Mouse (Mus musculus): ENCODE data around the gene Cdhr3. TPM values are rescaled to one million over a fixed set of nuclear protein-coding genes. Genes with fewer than 3 reads are reported as not detected.

The Cdhr3 gene
- polyA plus RNA-seq, 1 experiment from 2014 or later = not detected

GRCm38 (mm10) chr12:33102342-33103115 is 9.9 kb upstream of the Cdhr3 start:
- Histone ChIP-seq H3K4me2 (ENCODE audit: low read depth, low read length) (no peak overlapping the region), H3K4me1 (ENCODE audit: control insufficient read depth, insufficient read depth, low read length) (no peaks in the 10 kb centered on the region), H3K36me3 (replicated peaks; ENCODE audit: control insufficient read depth, insufficient read depth, low read depth, low read length) (no peaks in the 10 kb centered on the region), H3K27ac (replicated peaks; ENCODE audit: low read depth, low read length) (no peak overlapping the region), H3K9me3 (replicated peaks; ENCODE audit: control insufficient read depth, low read length) (no peaks in the 10 kb centered on the region), H3K4me3 (ENCODE audit: low read depth, low read length) (no peak overlapping the region), H3K27me3 (ENCODE audit: control insufficient read depth, insufficient read depth, low read length) (no peaks in the 10 kb centered on the region), H3K9ac (replicated peaks; ENCODE audit: low read length) (no peak overlapping the region)
- DNase-seq (ENCODE audit: low spot score) (peak; percentile 20), ATAC-seq (replicated peaks; ENCODE audit: insufficient number of reproducible peaks, low FRiP score, low TSS enrichment, low read depth) (no peak)
- 59% methylated on average over 15 of the region's 15 CpGs for WGBS

GRCm38 (mm10) chr12:33101627-33102026 is 9.0 kb upstream of the Cdhr3 start:
- Histone ChIP-seq H3K9ac (replicated peaks; ENCODE audit: low read length) (no peak overlapping the region), H3K36me3 (replicated peaks; ENCODE audit: control insufficient read depth, insufficient read depth, low read depth, low read length) (no peaks in the 10 kb centered on the region), H3K4me2 (ENCODE audit: low read depth, low read length) (no peak overlapping the region), H3K4me1 (ENCODE audit: control insufficient read depth, insufficient read depth, low read length) (no peaks in the 10 kb centered on the region), H3K9me3 (replicated peaks; ENCODE audit: control insufficient read depth, low read length) (no peaks in the 10 kb centered on the region), H3K27me3 (ENCODE audit: control insufficient read depth, insufficient read depth, low read length) (no peaks in the 10 kb centered on the region), H3K27ac (replicated peaks; ENCODE audit: low read depth, low read length) (no peak overlapping the region), H3K4me3 (ENCODE audit: low read depth, low read length) (no peak overlapping the region)
- WGBS = 77% methylated on average over 8 of the region's 8 CpGs
- ATAC-seq (replicated peaks; ENCODE audit: insufficient number of reproducible peaks, low FRiP score, low TSS enrichment, low read depth) (no peak), DNase-seq (ENCODE audit: low spot score) (no peak)

GRCm38 (mm10) chr12:33096017-33096416 is 3.3 kb upstream of the Cdhr3 start:
- Histone ChIP-seq H3K4me2 (ENCODE audit: low read depth, low read length) (no peak overlapping the region), H3K27me3 (ENCODE audit: control insufficient read depth, insufficient read depth, low read length) (no peaks in the 10 kb centered on the region), H3K36me3 (replicated peaks; ENCODE audit: control insufficient read depth, insufficient read depth, low read depth, low read length) (no peaks in the 10 kb centered on the region), H3K27ac (replicated peaks; ENCODE audit: low read depth, low read length) (no peak overlapping the region), H3K9me3 (replicated peaks; ENCODE audit: control insufficient read depth, low read length) (no peaks in the 10 kb centered on the region), H3K4me1 (ENCODE audit: control insufficient read depth, insufficient read depth, low read length) (no peaks in the 10 kb centered on the region), H3K9ac (replicated peaks; ENCODE audit: low read length) (no peak overlapping the region), H3K4me3 (ENCODE audit: low read depth, low read length) (no peak overlapping the region)
- no peak for DNase-seq (ENCODE audit: low spot score)
- no peak for ATAC-seq (replicated peaks; ENCODE audit: insufficient number of reproducible peaks, low FRiP score, low TSS enrichment, low read depth)
- 61% methylated on average over 3 of the region's 3 CpGs for WGBS

DNA sequence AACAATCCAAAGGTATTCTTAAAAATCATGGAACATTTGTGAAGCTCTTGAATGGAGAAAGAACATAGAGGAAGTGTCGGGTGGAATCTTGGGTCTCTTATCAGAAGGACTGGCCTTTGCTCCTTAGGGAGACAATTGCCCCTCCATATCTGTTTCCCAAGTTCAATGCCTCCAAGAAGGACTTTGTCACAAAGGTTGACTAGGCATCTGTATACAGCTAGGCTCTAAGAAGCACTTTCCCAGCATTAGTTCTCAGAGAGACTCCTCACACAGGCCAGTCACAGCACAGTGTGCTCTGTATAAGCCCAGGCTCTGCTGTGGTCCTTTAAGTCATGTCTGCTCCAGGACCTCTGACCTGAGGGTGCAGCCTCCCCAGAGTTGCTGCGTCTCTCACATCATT is 479 bp downstream of the Cdhr3 start:
- WGBS = 76% methylated on average over 2 of the region's 2 CpGs
- no peak overlapping the region for H3K4me2 ChIP-seq (ENCODE audit: low read depth, low read length)
- no peak overlapping the region for H3K4me3 ChIP-seq (ENCODE audit: low read depth, low read length)
- ATAC-seq (replicated peaks; ENCODE audit: insufficient number of reproducible peaks, low FRiP score, low TSS enrichment, low read depth) = no peak
- H3K27ac ChIP-seq (replicated peaks; ENCODE audit: low read depth, low read length) = no peak overlapping the region
- H3K27me3 ChIP-seq (ENCODE audit: control insufficient read depth, insufficient read depth, low read length) = no peaks in the 10 kb centered on the region
- no peak overlapping the region for H3K9ac ChIP-seq (replicated peaks; ENCODE audit: low read length)
- H3K4me1 ChIP-seq (ENCODE audit: control insufficient read depth, insufficient read depth, low read length) = no peaks in the 10 kb centered on the region
- no peaks in the 10 kb centered on the region for H3K9me3 ChIP-seq (replicated peaks; ENCODE audit: control insufficient read depth, low read length)
- DNase-seq (ENCODE audit: low spot score) = no peak
- no peaks in the 10 kb centered on the region for H3K36me3 ChIP-seq (replicated peaks; ENCODE audit: control insufficient read depth, insufficient read depth, low read depth, low read length)

DNA sequence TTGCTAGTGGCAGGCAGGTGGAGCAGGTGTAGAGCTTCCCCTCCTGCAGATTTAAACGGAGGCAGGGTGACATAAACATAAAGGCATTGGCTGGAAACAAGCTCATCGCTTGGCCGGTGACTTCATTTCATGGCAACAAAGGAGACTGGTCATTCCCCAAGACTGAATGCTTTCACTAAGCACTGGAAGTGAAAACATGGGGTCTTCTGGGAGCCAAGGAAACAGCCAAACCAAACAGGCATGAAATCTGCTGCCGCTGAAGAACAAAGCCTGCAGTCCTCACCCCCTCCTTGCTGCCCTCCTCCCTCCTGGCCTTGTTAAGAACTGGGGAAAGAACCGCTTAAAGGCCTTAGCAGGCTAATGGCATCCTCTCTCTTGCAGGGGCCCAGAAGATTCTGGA is 6.5 kb downstream of the Cdhr3 start:
- Histone ChIP-seq H3K27me3 (ENCODE audit: control insufficient read depth, insufficient read depth, low read length) (no peaks in the 10 kb centered on the region), H3K9me3 (replicated peaks; ENCODE audit: control insufficient read depth, low read length) (no peaks in the 10 kb centered on the region), H3K4me2 (ENCODE audit: low read depth, low read length) (no peak overlapping the region), H3K9ac (replicated peaks; ENCODE audit: low read length) (no peak overlapping the region), H3K27ac (replicated peaks; ENCODE audit: low read depth, low read length) (no peak overlapping the region), H3K36me3 (replicated peaks; ENCODE audit: control insufficient read depth, insufficient read depth, low read depth, low read length) (no peaks in the 10 kb centered on the region), H3K4me1 (ENCODE audit: control insufficient read depth, insufficient read depth, low read length) (no peaks in the 10 kb centered on the region), H3K4me3 (ENCODE audit: low read depth, low read length) (no peak overlapping the region)
- ATAC-seq (replicated peaks; ENCODE audit: insufficient number of reproducible peaks, low FRiP score, low TSS enrichment, low read depth) (no peak), DNase-seq (ENCODE audit: low spot score) (no peak)
- 36% methylated on average over 5 of the region's 5 CpGs for WGBS

GRCm38 (mm10) chr12:33084683-33085082 is 8.0 kb downstream of the Cdhr3 start:
- Histone ChIP-seq H3K9ac (replicated peaks; ENCODE audit: low read length) (no peak overlapping the region), H3K9me3 (replicated peaks; ENCODE audit: control insufficient read depth, low read length) (no peaks in the 10 kb centered on the region), H3K4me2 (ENCODE audit: low read depth, low read length) (no peak overlapping the region), H3K4me1 (ENCODE audit: control insufficient read depth, insufficient read depth, low read length) (no peaks in the 10 kb centered on the region), H3K36me3 (replicated peaks; ENCODE audit: control insufficient read depth, insufficient read depth, low read depth, low read length) (no peaks in the 10 kb centered on the region), H3K27ac (replicated peaks; ENCODE audit: low read depth, low read length) (no peak overlapping the region), H3K4me3 (ENCODE audit: low read depth, low read length) (no peak overlapping the region), H3K27me3 (ENCODE audit: control insufficient read depth, insufficient read depth, low read length) (no peaks in the 10 kb centered on the region)
- ATAC-seq (replicated peaks; ENCODE audit: insufficient number of reproducible peaks, low FRiP score, low TSS enrichment, low read depth) (no peak), DNase-seq (ENCODE audit: low spot score) (peak; percentile 76)
- WGBS = 29% methylated on average over 2 of the region's 2 CpGs

GRCm38 (mm10) chr12:33083362-33083761 is 9.3 kb downstream of the Cdhr3 start:
- no peak overlapping the region for H3K4me3 ChIP-seq (ENCODE audit: low read depth, low read length)

GRCm38 (mm10) chr12:33076309-33076708 is 16.4 kb downstream of the Cdhr3 start:
- Histone ChIP-seq H3K4me2 (ENCODE audit: low read depth, low read length) (no peak overlapping the region), H3K4me1 (ENCODE audit: control insufficient read depth, insufficient read depth, low read length) (no peaks in the 10 kb centered on the region), H3K9ac (replicated peaks; ENCODE audit: low read length) (no peak overlapping the region), H3K4me3 (ENCODE audit: low read depth, low read length) (no peak overlapping the region), H3K9me3 (replicated peaks; ENCODE audit: control insufficient read depth, low read length) (no peaks in the 10 kb centered on the region), H3K36me3 (replicated peaks; ENCODE audit: control insufficient read depth, insufficient read depth, low read depth, low read length) (no peaks in the 10 kb centered on the region), H3K27me3 (ENCODE audit: control insufficient read depth, insufficient read depth, low read length) (no peaks in the 10 kb centered on the region), H3K27ac (replicated peaks; ENCODE audit: low read depth, low read length) (no peak overlapping the region)
- DNase-seq (ENCODE audit: low spot score) (no peak), ATAC-seq (replicated peaks; ENCODE audit: insufficient number of reproducible peaks, low FRiP score, low TSS enrichment, low read depth) (no peak)
- WGBS = 69% methylated on average over 3 of the region's 3 CpGs

More at GRCm38 (mm10) chr12:33083362-33083761, 9.3 kb downstream of the Cdhr3 start:
- Histone ChIP-seq H3K27ac (replicated peaks; ENCODE audit: low read depth, low read length) (no peak overlapping the region), H3K4me2 (ENCODE audit: low read depth, low read length) (no peak overlapping the region), H3K4me1 (ENCODE audit: control insufficient read depth, insufficient read depth, low read length) (no peaks in the 10 kb centered on the region), H3K36me3 (replicated peaks; ENCODE audit: control insufficient read depth, insufficient read depth, low read depth, low read length) (no peaks in the 10 kb centered on the region), H3K9ac (replicated peaks; ENCODE audit: low read length) (no peak overlapping the region), H3K27me3 (ENCODE audit: control insufficient read depth, insufficient read depth, low read length) (no peaks in the 10 kb centered on the region), H3K9me3 (replicated peaks; ENCODE audit: control insufficient read depth, low read length) (no peaks in the 10 kb centered on the region)
- DNase-seq (ENCODE audit: low spot score) = no peak
- WGBS = 82% methylated on average over 5 of the region's 5 CpGs
- no peak for ATAC-seq (replicated peaks; ENCODE audit: insufficient number of reproducible peaks, low FRiP score, low TSS enrichment, low read depth)
